Mouse (Mus musculus): ENCODE results near the gene Exoc6b. TPM values are rescaled to one million over a fixed set of nuclear protein-coding genes. Genes with fewer than 3 reads are reported as not detected.

Gene Exoc6b
- total RNA-seq, 2 experiments from 2014 or later, result 85.8 to 86.0 TPM

GRCm38 (mm10) chr6:84640324-84641061 is 428.8 kb downstream of the Exoc6b start:
- no peak for DNase-seq (ENCODE audit: low spot score in 2 of 2)

GRCm38 (mm10) chr6:84638206-84638605 is 431.1 kb downstream of the Exoc6b start:
- no peak for DNase-seq (ENCODE audit: low spot score in 2 of 2)

- DNase-seq (ENCODE audit: low spot score in 2 of 2), result no peak
These were observed 437.7 kb downstream of the Exoc6b start for GRCm38 (mm10) chr6:84631588-84631987.

GRCm38 (mm10) chr6:84630276-84630675 is 439.0 kb downstream of the Exoc6b start:
- DNase-seq (ENCODE audit: low spot score in 2 of 2), result no peak

GRCm38 (mm10) chr6:84628831-84629230 is 440.5 kb downstream of the Exoc6b start:
- no peak for DNase-seq (ENCODE audit: low spot score in 2 of 2)

GRCm38 (mm10) chr6:84626398-84626797 is 442.9 kb downstream of the Exoc6b start:
- DNase-seq (ENCODE audit: low spot score in 2 of 2), result no peak

- no peak for DNase-seq (ENCODE audit: low spot score in 2 of 2)
These were observed 450.1 kb downstream of the Exoc6b start for GRCm38 (mm10) chr6:84619166-84619565.

GRCm38 (mm10) chr6:84617051-84617450 is 452.3 kb downstream of the Exoc6b start:
- DNase-seq (ENCODE audit: low spot score in 2 of 2), result no peak

GRCm38 (mm10) chr6:84616586-84616985 is 452.7 kb downstream of the Exoc6b start:
- no peak for DNase-seq (ENCODE audit: low spot score in 2 of 2)

GRCm38 (mm10) chr6:84613561-84613960 is 455.8 kb downstream of the Exoc6b start:
- no peak for DNase-seq (ENCODE audit: low spot score in 2 of 2)

- peak in 1 of 2 experiments; percentile 6 for DNase-seq (ENCODE audit: low spot score in 2 of 2)
These were observed 468.0 kb downstream of the Exoc6b start for GRCm38 (mm10) chr6:84601136-84601889.

- peak in 1 of 2 experiments; percentile 3 for DNase-seq (ENCODE audit: low spot score in 2 of 2)
These were observed 470.0 kb downstream of the Exoc6b start for GRCm38 (mm10) chr6:84599296-84599695.

GRCm38 (mm10) chr6:84598725-84599124 is 470.6 kb downstream of the Exoc6b start:
- DNase-seq (ENCODE audit: low spot score in 2 of 2), result peak in 1 of 2 experiments; percentile 2

GRCm38 (mm10) chr6:84594626-84595025 is 474.7 kb downstream of the Exoc6b start:
- DNase-seq (ENCODE audit: low spot score in 2 of 2), result peak; percentile 4 to 13

- peak; percentile 2 to 11 for DNase-seq (ENCODE audit: low spot score in 2 of 2)
These were observed 475.6 kb downstream of the Exoc6b start, which contains the start of gene Cyp26b1 for GRCm38 (mm10) chr6:84593693-84594092. Gene Cyp26b1, minus strand, starts transcription at chr6:84593908.

GRCm38 (mm10) chr6:84590961-84591745 is 478.2 kb downstream of the Exoc6b start:
- DNase-seq (ENCODE audit: low spot score in 2 of 2), result peak; percentile 2 to 7

- peak; percentile 93 to 94 for DNase-seq (ENCODE audit: low spot score in 2 of 2)
These were observed 479.3 kb downstream of the Exoc6b start for GRCm38 (mm10) chr6:84589742-84590686.

- DNase-seq (ENCODE audit: low spot score in 2 of 2), result peak; percentile 30 to 44
These were observed 480.2 kb downstream of the Exoc6b start for GRCm38 (mm10) chr6:84588895-84589652.

- peak; percentile 3 to 11 for DNase-seq (ENCODE audit: low spot score in 2 of 2)
These were observed 481.0 kb downstream of the Exoc6b start for GRCm38 (mm10) chr6:84588221-84588894.

Data from layer of hippocampus, postnatal 10 days (tissue).